Mouse (Mus musculus) hindbrain, embryonic 11.5 days (tissue): ENCODE results near the gene Cnr1. TPM values are rescaled to one million over a fixed set of nuclear protein-coding genes. Genes with fewer than 3 reads are reported as not detected.

ENCODE experiments used
- ATAC-seq: fragments of 200-750 bp; cut with Nextera tagmentation; 2 replicates; pipeline ENCODE4 v1.8.0; 2017; ENCODE audit warnings: mild to moderate bottlenecking, moderate TSS enrichment, moderate library complexity; ENCODE audit not compliant: low FRiP score
- DNase-seq: peaks from one replicate; pipeline ENCODE4 v3.0.0-alpha.2; 2015; ENCODE audit warnings: low spot score
- H3K27ac ChIP-seq: fragments of 300-500 bp; sonication (generic); 2 replicates; pipeline ENCODE4 v1.5.1; 2014; ENCODE audit warnings: mild to moderate bottlenecking, low read depth, low read length
- H3K27me3 ChIP-seq: fragments of 300-500 bp; sonication (generic); 2 replicates; pipeline ENCODE4 v1.6.1; 2014; ENCODE audit warnings: mild to moderate bottlenecking, low read length, moderate library complexity, mixed read lengths; ENCODE audit not compliant: control insufficient read depth, insufficient read depth
- H3K36me3 ChIP-seq: fragments of 300-500 bp; sonication (generic); 2 replicates; pipeline ENCODE4 v1.6.1; 2014; ENCODE audit warnings: mild to moderate bottlenecking, low read length, moderate library complexity, mixed read lengths; ENCODE audit not compliant: control insufficient read depth, insufficient read depth
- H3K4me1 ChIP-seq: fragments of 300-500 bp; sonication (generic); replicated peaks from 2 replicates; pipeline ENCODE4 v1.6.1; 2014; ENCODE audit warnings: low read length, mixed read lengths; ENCODE audit not compliant: control insufficient read depth, insufficient read depth
- H3K4me2 ChIP-seq: fragments of 300-500 bp; sonication (generic); replicated peaks from 2 replicates; pipeline ENCODE4 v1.6.1; 2014; ENCODE audit warnings: mild to moderate bottlenecking, low read depth, low read length
- H3K4me3 ChIP-seq: fragments of 300-500 bp; sonication (generic); 2 replicates; pipeline ENCODE4 v1.5.1; 2014; ENCODE audit warnings: low read depth, low read length
- H3K9ac ChIP-seq: fragments of 300-500 bp; sonication (generic); 2 replicates; pipeline ENCODE4 v1.6.1; 2014; ENCODE audit warnings: low read depth, low read length
- H3K9me3 ChIP-seq: fragments of 300-500 bp; sonication (generic); 2 replicates; pipeline ENCODE4 v1.6.1; 2016; ENCODE audit warnings: low read length; ENCODE audit not compliant: control insufficient read depth
- WGBS: fragments of 180-500 bp; shearing (Covaris S2); extraction: QIAGEN DNeasy Blood & Tissue Kit; methylation state at CpG from one replicate; pipeline ENCODE4 v1.1.7; 2014; 5-methylcytosine and 5-hydroxymethylcytosine counted together
- polyA plus RNA-seq: library from polyadenylated mRNA; unstranded; fragments of >200 nt; fragmentation: Nextera tagmentation; extraction: Ambion mirVana; gene quantifications from 2 replicates; pipeline ENCODE4 v1.2.1, GENCODE M21; 2014

The Cnr1 gene
- polyA plus RNA-seq, 1 experiment from 2014 or later: 25.0 TPM

DNA sequence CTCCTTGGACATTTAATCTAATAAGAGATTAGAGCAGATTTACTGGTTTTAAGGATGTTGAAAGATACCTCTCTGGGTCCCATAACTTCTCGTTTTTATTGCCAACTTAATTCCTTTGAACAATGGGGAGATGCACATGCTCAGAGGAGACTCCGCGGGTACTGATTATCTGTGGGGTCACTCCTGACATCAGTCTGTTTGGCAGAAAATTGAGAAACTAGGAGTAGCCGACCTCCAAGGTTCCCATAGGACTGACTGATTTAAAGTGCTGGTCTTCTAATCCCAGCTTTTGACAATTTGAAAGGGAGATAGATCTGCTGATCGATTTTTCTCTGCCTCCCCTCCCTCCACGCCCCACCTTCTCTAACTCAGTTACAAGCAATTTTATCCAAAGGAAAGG is 1.6 kb downstream of the Cnr1 start:
- H3K4me3 ChIP-seq: peak overlapping the region; percentile 20
- no peak overlapping the region for H3K9ac ChIP-seq
- H3K27me3 ChIP-seq: peaks cover 13% of the 10 kb centered on the region
- DNase-seq (peak; percentile 15), ATAC-seq (no peak)
- 0 out of 2 replicates have a peak, but pooled peaks cover 2% of the 10 kb centered on the region for H3K4me1 ChIP-seq
- 51% methylated on average over 6 of the region's 6 CpGs for WGBS
- H3K27ac ChIP-seq: no peak overlapping the region
- no peaks in the 10 kb centered on the region for H3K9me3 ChIP-seq
- no peaks in the 10 kb centered on the region for H3K36me3 ChIP-seq
- no peak overlapping the region for H3K4me2 ChIP-seq

DNA sequence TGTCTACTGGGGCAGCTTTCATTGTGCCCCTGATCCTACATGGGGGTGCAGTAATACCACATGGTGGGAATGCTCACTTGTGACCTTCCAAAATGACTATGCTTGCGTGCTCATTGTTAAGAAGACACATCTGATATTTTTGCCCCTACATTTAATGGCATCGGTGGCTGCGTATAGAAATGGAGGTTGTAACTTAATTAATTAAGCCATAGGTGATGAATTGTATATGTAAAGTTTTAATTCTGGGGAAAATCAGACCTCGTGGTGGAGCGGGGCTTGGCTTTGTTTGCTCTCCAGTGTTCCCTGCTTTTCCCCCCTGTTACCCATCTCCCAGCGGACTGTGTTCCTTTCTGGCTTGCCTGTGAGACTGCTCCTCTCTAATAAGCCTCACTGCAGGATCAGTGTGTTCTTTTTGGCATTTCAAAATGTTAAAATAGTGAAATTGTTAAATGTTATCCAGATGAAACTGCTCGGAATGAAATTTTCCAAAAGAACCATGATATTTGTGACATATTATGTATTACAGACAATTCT is 2.4 kb downstream of the Cnr1 start:
- 0 out of 2 replicates have a peak, but pooled peaks cover 2% of the 10 kb centered on the region for H3K4me1 ChIP-seq
- H3K27ac ChIP-seq: no peak overlapping the region
- H3K4me3 ChIP-seq: peak overlapping the region; percentile 20
- no peaks in the 10 kb centered on the region for H3K9me3 ChIP-seq
- no peak for DNase-seq
- peaks cover 11% of the 10 kb centered on the region for H3K27me3 ChIP-seq
- no peak overlapping the region; the same call in 1 of the 2 replicates for H3K4me2 ChIP-seq
- no peak for ATAC-seq
- 0 out of 2 replicates have a peak overlapping the region, but pooled peaks have one; percentile 1 for H3K9ac ChIP-seq
- no peaks in the 10 kb centered on the region for H3K36me3 ChIP-seq
- WGBS: 81% methylated on average over 7 of the region's 7 CpGs

DNA sequence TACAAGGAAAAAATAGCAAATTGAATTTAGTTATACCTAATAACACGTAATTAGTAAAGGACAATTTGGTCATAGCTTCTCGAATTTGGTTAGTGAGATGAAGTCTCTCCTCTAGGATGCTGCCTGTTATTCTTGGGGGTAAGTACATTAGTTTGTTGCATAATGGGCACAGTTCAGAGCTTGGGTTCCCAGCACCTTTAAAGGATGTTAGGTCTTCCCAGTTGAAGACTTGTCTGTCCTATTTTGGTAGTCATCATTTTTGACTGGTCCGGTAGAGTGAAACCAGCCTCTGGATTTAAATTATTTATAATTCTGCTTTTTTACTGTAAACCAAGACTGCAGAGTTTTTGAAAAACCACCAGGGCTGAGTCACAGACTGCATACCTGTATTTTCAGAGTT is 3.3 kb downstream of the Cnr1 start:
- ATAC-seq: no peak
- no peak for DNase-seq
- H3K27ac ChIP-seq: no peak overlapping the region
- no peak overlapping the region for H3K9ac ChIP-seq
- H3K27me3 ChIP-seq: peaks cover 6% of the 10 kb centered on the region
- no peak overlapping the region for H3K4me3 ChIP-seq
- H3K36me3 ChIP-seq: no peaks in the 10 kb centered on the region
- H3K4me1 ChIP-seq: 0 out of 2 replicates have a peak, but pooled peaks cover 2% of the 10 kb centered on the region
- H3K4me2 ChIP-seq: no peak overlapping the region
- 88% methylated on average over 3 of the region's 3 CpGs for WGBS
- H3K9me3 ChIP-seq: no peaks in the 10 kb centered on the region

DNA sequence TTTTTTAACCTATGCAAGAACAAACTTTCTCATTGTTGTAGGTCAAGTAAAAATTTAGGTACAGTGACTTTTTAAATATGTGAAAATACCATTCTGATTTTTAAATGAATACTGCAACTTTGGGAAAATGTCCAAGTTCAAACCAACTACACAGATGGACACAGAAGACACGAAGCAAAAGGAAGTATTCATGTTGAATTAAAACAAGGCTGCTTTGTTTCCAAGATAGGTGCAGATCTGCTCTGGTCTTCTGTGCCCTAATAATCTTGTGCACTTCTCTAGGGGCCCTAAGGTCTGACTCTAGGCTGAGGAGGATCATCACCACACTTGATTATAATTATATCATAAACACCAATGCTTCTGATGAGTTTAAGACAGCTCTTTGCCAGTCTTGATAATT is 4.1 kb downstream of the Cnr1 start:
- H3K4me3 ChIP-seq: no peak overlapping the region
- DNase-seq (no peak), ATAC-seq (no peak)
- H3K4me1 ChIP-seq: 0 out of 2 replicates have a peak, but pooled peaks cover 2% of the 10 kb centered on the region
- no peak overlapping the region for H3K27ac ChIP-seq
- no peaks in the 10 kb centered on the region for H3K9me3 ChIP-seq
- WGBS: 56% methylated on average over 1 of the region's 1 CpGs
- no peak overlapping the region for H3K4me2 ChIP-seq
- no peak overlapping the region for H3K9ac ChIP-seq
- H3K36me3 ChIP-seq: no peaks in the 10 kb centered on the region
- no peaks in the 10 kb centered on the region; the same call in none of the 2 replicates for H3K27me3 ChIP-seq

DNA sequence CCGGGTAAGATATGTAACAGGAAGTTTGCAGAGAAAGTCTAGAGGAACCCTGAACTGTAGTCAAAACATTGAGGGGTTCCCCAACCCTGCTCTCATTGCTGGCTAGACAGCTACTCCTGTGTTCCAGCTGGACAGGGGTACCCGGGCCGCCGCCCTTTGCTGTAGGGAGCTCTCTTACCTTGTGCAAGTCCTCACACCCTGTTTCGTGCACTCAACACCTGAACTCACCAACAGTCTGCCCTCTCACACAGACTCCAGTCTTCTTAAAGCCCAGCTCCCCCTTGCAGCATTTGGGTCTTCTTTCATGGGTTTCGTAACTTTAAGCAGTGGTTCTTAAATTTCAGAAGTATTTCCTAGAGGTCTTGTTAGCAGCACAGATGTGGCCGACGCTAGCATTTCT is 7.0 kb downstream of the Cnr1 start:
- Histone ChIP-seq H3K9me3 (no peaks in the 10 kb centered on the region), H3K27me3 (no peaks in the 10 kb centered on the region; the same call in 1 of the 2 replicates), H3K4me1 (no peaks in the 10 kb centered on the region), H3K9ac (no peak overlapping the region), H3K36me3 (no peaks in the 10 kb centered on the region), H3K4me2 (no peak overlapping the region), H3K27ac (no peak overlapping the region), H3K4me3 (no peak overlapping the region)
- DNase-seq: no peak
- no peak for ATAC-seq
- 86% methylated on average over 8 of the region's 8 CpGs for WGBS

DNA sequence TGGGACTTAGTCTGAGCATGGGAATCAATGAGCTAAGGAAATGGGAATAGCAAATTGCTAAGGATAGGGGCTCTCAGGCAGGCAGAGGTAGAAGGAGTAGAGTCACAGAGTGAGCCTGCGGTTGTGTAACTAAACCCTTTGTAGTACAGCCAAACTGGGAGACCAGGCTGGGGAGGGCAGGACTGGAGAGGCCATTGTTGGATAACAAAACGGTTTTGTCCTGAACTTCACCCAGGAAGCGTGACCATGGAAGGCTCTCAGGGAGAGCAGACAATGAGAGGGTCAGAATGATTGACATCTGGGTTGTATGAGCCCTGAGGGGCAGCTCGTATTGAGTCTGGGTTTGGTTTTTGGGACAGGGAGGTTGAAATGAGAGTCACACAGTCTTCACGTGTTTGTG is 17.2 kb downstream of the Cnr1 start:
- Histone ChIP-seq H3K4me2 (no peak overlapping the region), H3K4me3 (no peak overlapping the region), H3K9me3 (no peaks in the 10 kb centered on the region), H3K36me3 (0 out of 2 replicates have a peak, but pooled peaks cover 3% of the 10 kb centered on the region), H3K9ac (no peak overlapping the region), H3K4me1 (no peaks in the 10 kb centered on the region), H3K27me3 (no peaks in the 10 kb centered on the region), H3K27ac (no peak overlapping the region)
- ATAC-seq: peak; percentile 77
- 22% methylated on average over 5 of the region's 5 CpGs for WGBS
- peak; percentile 44 for DNase-seq

DNA sequence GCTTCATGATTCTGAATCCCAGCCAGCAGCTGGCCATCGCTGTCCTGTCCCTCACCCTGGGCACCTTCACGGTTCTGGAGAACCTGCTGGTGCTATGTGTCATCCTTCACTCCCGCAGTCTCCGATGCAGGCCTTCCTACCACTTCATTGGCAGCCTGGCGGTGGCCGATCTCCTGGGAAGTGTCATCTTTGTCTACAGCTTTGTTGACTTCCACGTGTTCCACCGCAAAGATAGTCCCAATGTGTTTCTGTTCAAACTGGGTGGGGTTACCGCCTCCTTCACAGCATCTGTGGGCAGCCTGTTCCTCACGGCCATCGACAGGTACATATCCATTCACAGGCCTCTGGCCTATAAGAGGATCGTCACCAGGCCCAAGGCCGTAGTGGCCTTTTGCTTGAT is 19.5 kb downstream of the Cnr1 start:
- no peaks in the 10 kb centered on the region for H3K27me3 ChIP-seq
- no peak overlapping the region for H3K27ac ChIP-seq
- ATAC-seq (no peak), DNase-seq (no peak)
- H3K4me1 ChIP-seq: no peaks in the 10 kb centered on the region
- WGBS: 98% methylated on average over 13 of the region's 13 CpGs
- H3K9me3 ChIP-seq: no peaks in the 10 kb centered on the region
- H3K9ac ChIP-seq: no peak overlapping the region
- H3K4me3 ChIP-seq: no peak overlapping the region
- no peak overlapping the region for H3K4me2 ChIP-seq
- H3K36me3 ChIP-seq: 0 out of 2 replicates have a peak, but pooled peaks cover 3% of the 10 kb centered on the region

DNA sequence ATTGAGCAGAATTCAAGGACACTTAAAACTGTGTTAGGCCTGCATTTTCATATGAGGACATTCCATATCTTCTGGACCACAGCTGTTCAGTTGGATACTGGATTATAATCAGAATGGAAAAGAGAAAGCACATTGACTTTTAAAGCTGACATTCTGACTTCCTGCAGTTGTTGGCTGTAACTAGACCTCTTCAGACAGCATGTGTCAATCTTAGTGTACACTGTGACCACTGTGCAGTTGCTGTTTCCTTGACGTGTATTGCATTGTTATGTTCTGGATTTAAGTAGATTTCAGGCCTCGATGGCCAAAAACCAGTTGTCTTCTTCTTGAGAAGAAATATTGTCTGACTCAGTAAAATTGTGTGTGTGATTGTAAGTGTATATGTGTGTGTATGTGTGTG is 21.3 kb downstream of the Cnr1 start:
- ATAC-seq: no peak
- Histone ChIP-seq H3K27me3 (no peaks in the 10 kb centered on the region), H3K27ac (no peak overlapping the region), H3K9me3 (no peaks in the 10 kb centered on the region), H3K4me3 (no peak overlapping the region), H3K4me1 (no peaks in the 10 kb centered on the region), H3K36me3 (0 out of 2 replicates have a peak, but pooled peaks cover 3% of the 10 kb centered on the region), H3K9ac (no peak overlapping the region), H3K4me2 (no peak overlapping the region)
- 84% methylated on average over 2 of the region's 2 CpGs for WGBS
- no peak for DNase-seq

DNA sequence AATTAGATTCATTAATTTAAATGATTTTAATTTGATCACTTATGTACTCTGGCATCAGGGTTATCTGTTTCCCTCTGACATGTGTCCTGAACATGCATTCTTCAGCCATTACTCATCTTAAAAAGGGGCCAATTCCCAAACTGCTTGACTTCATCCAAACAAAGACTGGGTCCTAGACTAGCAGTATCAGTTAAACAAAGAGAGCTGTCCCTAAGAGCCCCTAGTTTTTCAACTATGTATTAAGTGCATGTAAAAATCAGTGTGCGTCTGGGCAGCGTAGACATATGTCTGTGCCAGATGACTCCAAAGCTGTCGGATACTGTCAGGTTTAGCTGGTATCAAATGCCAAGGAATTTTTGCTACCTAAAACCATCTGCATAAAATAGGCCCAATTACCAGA is 23.2 kb downstream of the Cnr1 start:
- Histone ChIP-seq H3K36me3 (0 out of 2 replicates have a peak, but pooled peaks cover 3% of the 10 kb centered on the region), H3K9me3 (no peaks in the 10 kb centered on the region), H3K27ac (no peak overlapping the region), H3K9ac (no peak overlapping the region), H3K27me3 (no peaks in the 10 kb centered on the region), H3K4me3 (no peak overlapping the region), H3K4me1 (0 out of 2 replicates have a peak, but pooled peaks cover 2% of the 10 kb centered on the region), H3K4me2 (no peak overlapping the region)
- DNase-seq (no peak), ATAC-seq (no peak)
- 77% methylated on average over 3 of the region's 3 CpGs for WGBS
